Mouse (Mus musculus) embryonic facial prominence, embryonic 15.5 days (tissue): ENCODE results near the gene Timm29. TPM values are rescaled to one million over a fixed set of nuclear protein-coding genes. Genes with fewer than 3 reads are reported as not detected.
"Not testable (repeated sequence)": the region's sequence is repeated elsewhere in the genome, so short reads cannot be mapped to it uniquely, and the experiment has no call there.

Experiments
- ATAC-seq: fragments of 200-750 bp; cut with Nextera tagmentation; 2 replicates; pipeline ENCODE4 v1.8.0; 2017; ENCODE audit warnings: low read depth, moderate TSS enrichment; ENCODE audit not compliant: insufficient number of reproducible peaks, low FRiP score, low TSS enrichment
- H3K27ac ChIP-seq: fragments of 300-500 bp; sonication (generic); replicated peaks from 2 replicates; pipeline ENCODE4 v1.5.1; 2015; ENCODE audit warnings: mild to moderate bottlenecking, inconsistent platforms
- H3K27me3 ChIP-seq: fragments of 300-500 bp; sonication (generic); 2 replicates; pipeline ENCODE4 v1.6.1; 2015; ENCODE audit warnings: inconsistent platforms
- H3K36me3 ChIP-seq: fragments of 300-500 bp; sonication (generic); 2 replicates; pipeline ENCODE4 v1.6.1; 2015; ENCODE audit warnings: mild to moderate bottlenecking, inconsistent platforms
- H3K4me1 ChIP-seq: fragments of 300-500 bp; sonication (generic); 2 replicates; pipeline ENCODE4 v1.6.1; 2015; ENCODE audit warnings: inconsistent platforms
- H3K4me2 ChIP-seq: fragments of 300-500 bp; sonication (generic); replicated peaks from 2 replicates; pipeline ENCODE4 v1.6.1; 2015; ENCODE audit warnings: mild to moderate bottlenecking, inconsistent platforms
- H3K4me3 ChIP-seq: fragments of 300-500 bp; sonication (generic); replicated peaks from 2 replicates; pipeline ENCODE4 v1.5.1; 2015; ENCODE audit warnings: mild to moderate bottlenecking, inconsistent platforms
- H3K9ac ChIP-seq: fragments of 300-500 bp; sonication (generic); 2 replicates; pipeline ENCODE4 v1.6.1; 2015; ENCODE audit warnings: inconsistent platforms
- H3K9me3 ChIP-seq: fragments of 300-500 bp; sonication (generic); replicated peaks from 2 replicates; pipeline ENCODE4 v1.6.1; 2016; ENCODE audit warnings: inconsistent platforms
- WGBS: fragments of 180-500 bp; shearing (Covaris S2); methylation state at CpG from one replicate; pipeline ENCODE4 v1.1.7; 2015; 5-methylcytosine and 5-hydroxymethylcytosine counted together
- polyA plus RNA-seq: library from polyadenylated mRNA; unstranded; fragments of >200 nt; fragmentation: Nextera tagmentation; extraction: Ambion mirVana; gene quantifications from 2 replicates; pipeline ENCODE4 v1.2.1, GENCODE M21; 2015

Timm29 gene
- polyA plus RNA-seq, 1 experiment from 2014 or later = 34.6 TPM

GRCm38 (mm10) chr9:21585401-21585800 is 7.1 kb upstream of the Timm29 start:
- WGBS = 95% methylated on average over 1 of the region's 1 CpGs
- Histone ChIP-seq H3K9me3 (no peaks in the 10 kb centered on the region), H3K36me3 (peaks cover 97% of the 10 kb centered on the region), H3K4me1 (no peaks in the 10 kb centered on the region; the same call in 1 of the 2 replicates), H3K4me3 (no peak overlapping the region), H3K27ac (no peak overlapping the region), H3K27me3 (no peaks in the 10 kb centered on the region), H3K4me2 (no peak overlapping the region), H3K9ac (no peak overlapping the region)
- no peak for ATAC-seq

GRCm38 (mm10) chr9:21587678-21588349 is 4.7 kb upstream of the Timm29 start:
- Histone ChIP-seq H3K36me3 (peaks cover 75% of the 10 kb centered on the region), H3K4me2 (no peak overlapping the region), H3K27me3 (no peaks in the 10 kb centered on the region), H3K9ac (no peak overlapping the region), H3K27ac (no peak overlapping the region), H3K4me1 (peaks cover 11% of the 10 kb centered on the region), H3K4me3 (no peak overlapping the region), H3K9me3 (no peaks in the 10 kb centered on the region)
- no peak for ATAC-seq
- WGBS = 83% methylated on average over 23 of the region's 23 CpGs

GRCm38 (mm10) chr9:21588350-21588749 is 4.2 kb upstream of the Timm29 start:
- WGBS = 84% methylated on average over 8 of the region's 8 CpGs

GRCm38 (mm10) chr9:21589538-21589937 is 3.0 kb upstream of the Timm29 start:
- 94% methylated on average over 5 of the region's 5 CpGs for WGBS
- Histone ChIP-seq H3K4me1 (peaks cover 24% of the 10 kb centered on the region), H3K27ac (no peak overlapping the region), H3K4me2 (no peak overlapping the region), H3K4me3 (no peak overlapping the region), H3K9me3 (no peaks in the 10 kb centered on the region), H3K27me3 (no peaks in the 10 kb centered on the region), H3K36me3 (peaks cover 61% of the 10 kb centered on the region), H3K9ac (no peak overlapping the region)
- no peak for ATAC-seq

More at GRCm38 (mm10) chr9:21588350-21588749, 4.2 kb upstream of the Timm29 start:
- Histone ChIP-seq H3K27me3 (no peaks in the 10 kb centered on the region), H3K4me3 (no peak overlapping the region), H3K9me3 (no peaks in the 10 kb centered on the region), H3K4me2 (no peak overlapping the region), H3K9ac (no peak overlapping the region), H3K36me3 (peaks cover 70% of the 10 kb centered on the region), H3K4me1 (peaks cover 12% of the 10 kb centered on the region), H3K27ac (no peak overlapping the region)
- no peak for ATAC-seq

GRCm38 (mm10) chr9:21591127-21591830 is 1.2 kb upstream of the Timm29 start:
- Histone ChIP-seq H3K36me3 (peaks cover 61% of the 10 kb centered on the region), H3K27me3 (no peaks in the 10 kb centered on the region), H3K4me1 (peaks cover 34% of the 10 kb centered on the region), H3K9me3 (no peaks in the 10 kb centered on the region), H3K9ac (no peak overlapping the region), H3K27ac (no peak overlapping the region), H3K4me2 (peak overlapping the region; percentile 95), H3K4me3 (peak overlapping the region; percentile 99; the same call in 1 of the 2 replicates)
- no peak for ATAC-seq
- 85% methylated on average over 6 of the region's 6 CpGs for WGBS

GRCm38 (mm10) chr9:21591831-21592702 is 455 bp upstream of the Timm29 start:
- H3K27me3 ChIP-seq = no peaks in the 10 kb centered on the region
- 18% methylated on average over 17 of the region's 17 CpGs for WGBS
- peak overlapping the region; percentile 95 for H3K4me2 ChIP-seq
- H3K27ac ChIP-seq = peak overlapping the region; percentile 80
- ATAC-seq = no peak; the same call in 1 of the 2 replicates
- peak overlapping the region; percentile 61 for H3K9ac ChIP-seq
- H3K4me3 ChIP-seq = peak overlapping the region; percentile 99
- no peaks in the 10 kb centered on the region for H3K9me3 ChIP-seq
- H3K4me1 ChIP-seq = peaks cover 34% of the 10 kb centered on the region
- H3K36me3 ChIP-seq = peaks cover 53% of the 10 kb centered on the region

GRCm38 (mm10) chr9:21593122-21593721 is 700 bp downstream of the Timm29 start:
- Histone ChIP-seq H3K36me3 (peaks cover 42% of the 10 kb centered on the region), H3K9ac (peak overlapping the region; percentile 76), H3K9me3 (no peaks in the 10 kb centered on the region), H3K4me2 (peak overlapping the region; percentile 95), H3K27ac (peak overlapping the region; percentile 86), H3K4me3 (peak overlapping the region; percentile 99), H3K4me1 (peaks cover 34% of the 10 kb centered on the region), H3K27me3 (no peaks in the 10 kb centered on the region)
- WGBS = under 1% methylated on average over 69 of the region's 69 CpGs
- ATAC-seq = peak; percentile 31

- 79% methylated on average over 8 of the region's 8 CpGs for WGBS
- ATAC-seq, H3K27me3 ChIP-seq, H3K9me3 ChIP-seq, H3K27ac ChIP-seq, H3K9ac ChIP-seq: not testable (repeated sequence)
- Histone ChIP-seq H3K4me2 (peak overlapping the region; percentile 95), H3K4me1 (peaks cover 34% of the 10 kb centered on the region), H3K36me3 (peaks cover 30% of the 10 kb centered on the region), H3K4me3 (peak overlapping the region; percentile 99; the same call in 1 of the 2 replicates)
These were observed 1.8 kb downstream of the Timm29 start for GRCm38 (mm10) chr9:21594350-21594749.

- H3K27ac ChIP-seq = no peak overlapping the region
- H3K4me2 ChIP-seq = peak overlapping the region; percentile 95; the same call in 1 of the 2 replicates
- H3K4me3 ChIP-seq = no peak overlapping the region
- 84% methylated on average over 2 of the region's 2 CpGs for WGBS
- no peaks in the 10 kb centered on the region for H3K27me3 ChIP-seq
- H3K4me1 ChIP-seq = peaks cover 34% of the 10 kb centered on the region
- no peak overlapping the region for H3K9ac ChIP-seq
- peaks cover 25% of the 10 kb centered on the region for H3K36me3 ChIP-seq
- H3K9me3 ChIP-seq = no peaks in the 10 kb centered on the region
- no peak for ATAC-seq
These were observed 2.3 kb downstream of the Timm29 start for GRCm38 (mm10) chr9:21594838-21595237.

GRCm38 (mm10) chr9:21598198-21598597 is 5.7 kb downstream of the Timm29 start:
- Histone ChIP-seq H3K4me1 (peaks cover 22% of the 10 kb centered on the region), H3K9ac (no peak overlapping the region), H3K27ac (no peak overlapping the region), H3K9me3 (no peaks in the 10 kb centered on the region), H3K36me3 (peaks cover 18% of the 10 kb centered on the region), H3K4me2 (no peak overlapping the region), H3K27me3 (no peaks in the 10 kb centered on the region), H3K4me3 (no peak overlapping the region)
- 28% methylated on average over 2 of the region's 2 CpGs for WGBS
- ATAC-seq = no peak
